Mouse (Mus musculus) hindbrain, embryonic 15.5 days (tissue): ENCODE data around the gene Ccnb1. TPM values are rescaled to one million over a fixed set of nuclear protein-coding genes. Genes with fewer than 3 reads are reported as not detected.

ENCODE experiments used
- ATAC-seq: fragments of 200-750 bp; cut with Nextera tagmentation; 2 replicates; pipeline ENCODE4 v1.8.0; 2017; ENCODE audit warnings: low read depth, moderate number of reproducible peaks, moderate TSS enrichment; ENCODE audit not compliant: low FRiP score
- H3K27ac ChIP-seq: fragments of 300-500 bp; sonication (generic); replicated peaks from 2 replicates; pipeline ENCODE4 v1.5.1; 2015; ENCODE audit warnings: mild to moderate bottlenecking, inconsistent platforms
- H3K27me3 ChIP-seq: fragments of 300-500 bp; sonication (generic); 2 replicates; pipeline ENCODE4 v1.6.1; 2015; ENCODE audit warnings: control low read depth, inconsistent platforms
- H3K36me3 ChIP-seq: fragments of 300-500 bp; sonication (generic); 2 replicates; pipeline ENCODE4 v1.6.1; 2015; ENCODE audit warnings: control low read depth, inconsistent platforms
- H3K4me1 ChIP-seq: fragments of 300-500 bp; sonication (generic); replicated peaks from 2 replicates; pipeline ENCODE4 v1.6.1; 2015; ENCODE audit warnings: control low read depth, inconsistent platforms
- H3K4me2 ChIP-seq: fragments of 300-500 bp; sonication (generic); 2 replicates; pipeline ENCODE4 v1.6.1; 2015; ENCODE audit warnings: moderate library complexity, mild to moderate bottlenecking, inconsistent platforms
- H3K4me3 ChIP-seq: fragments of 300-500 bp; sonication (generic); 2 replicates; pipeline ENCODE4 v1.5.1; 2015; ENCODE audit warnings: mild to moderate bottlenecking, inconsistent platforms
- H3K9ac ChIP-seq: fragments of 300-500 bp; sonication (generic); 2 replicates; pipeline ENCODE4 v1.6.1; 2015; ENCODE audit warnings: inconsistent platforms
- H3K9me3 ChIP-seq: fragments of 300-500 bp; sonication (generic); 2 replicates; pipeline ENCODE4 v1.6.1; 2016; ENCODE audit warnings: control low read depth, inconsistent platforms
- WGBS: fragments of 180-500 bp; shearing (Covaris S2); methylation state at CpG from one replicate; pipeline ENCODE4 v1.1.7; 2015; 5-methylcytosine and 5-hydroxymethylcytosine counted together
- polyA plus RNA-seq: library from polyadenylated mRNA; unstranded; fragments of >200 nt; fragmentation: Nextera tagmentation; extraction: Ambion mirVana; gene quantifications from 2 replicates; pipeline ENCODE4 v1.2.1, GENCODE M21; 2015

Gene Ccnb1
- polyA plus RNA-seq: 49.1 and 62.1 TPM in 2 replicates

DNA sequence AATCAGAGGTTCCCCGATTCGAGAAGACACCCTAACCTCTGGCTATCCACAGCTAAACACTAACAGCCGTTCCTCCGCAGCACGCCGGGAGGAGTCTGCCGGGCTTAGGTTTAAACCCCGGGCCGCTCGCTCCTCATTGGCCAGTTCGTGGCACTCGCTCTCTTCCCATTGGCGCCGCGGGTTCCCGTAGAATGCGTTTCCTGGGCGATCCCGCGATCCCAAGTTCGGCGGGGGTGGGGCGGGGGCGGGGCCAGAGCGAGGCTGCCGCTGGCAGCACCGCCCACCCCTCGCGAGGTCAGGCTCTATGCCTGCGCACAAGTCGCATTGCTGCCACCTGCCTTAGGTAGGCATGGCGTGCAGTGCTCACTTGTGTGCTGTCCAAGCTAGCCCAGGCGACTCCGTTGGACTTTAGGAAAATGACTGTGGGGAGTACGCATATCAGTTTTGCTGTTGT is at the start of gene Ccnb1:
TSS of gene Ccnb1 (minus strand) at position 157 of the 454 bp plus-strand sequence.
- peak; percentile 99 for ATAC-seq
- H3K27ac ChIP-seq: no peak within 1 kb of the TSS
- H3K9ac ChIP-seq: peak within 1 kb of the TSS; percentile 47
- peak within 1 kb of the TSS; percentile 68 for H3K4me3 ChIP-seq
- H3K4me2 ChIP-seq: peak within 1 kb of the TSS; percentile 100
- peaks cover 8% of the 10 kb centered on the region for H3K4me1 ChIP-seq
- H3K27me3 ChIP-seq: no peaks in the 10 kb centered on the region
- under 1% methylated on average over 35 of the region's 35 CpGs for WGBS
- no peaks in the 10 kb centered on the region for H3K36me3 ChIP-seq
- no peaks in the 10 kb centered on the region for H3K9me3 ChIP-seq

DNA sequence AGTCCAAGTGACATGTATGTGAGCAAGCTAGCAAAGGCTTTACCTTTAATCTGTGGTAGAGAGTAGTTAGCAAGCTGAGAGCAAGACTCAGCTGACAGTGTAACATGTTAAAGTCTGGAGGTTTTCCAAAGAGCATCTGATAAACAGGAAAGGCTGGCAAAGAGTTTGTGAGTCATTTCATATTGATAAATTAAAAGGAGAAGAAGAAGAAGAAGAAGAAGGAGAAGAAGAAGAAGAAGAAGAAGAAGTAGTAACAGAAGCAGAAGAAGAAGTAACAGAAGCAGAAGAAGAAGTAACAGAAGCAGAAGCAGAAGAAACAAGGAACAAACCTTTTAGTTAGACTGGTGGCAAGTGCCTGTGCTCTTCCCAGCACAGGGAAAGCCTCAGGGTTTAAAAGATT is 48.4 kb upstream of the Ccnb1 start:
- Histone ChIP-seq H3K27me3 (no peaks in the 10 kb centered on the region), H3K27ac (no peak overlapping the region), H3K4me1 (peaks cover 22% of the 10 kb centered on the region), H3K36me3 (no peaks in the 10 kb centered on the region), H3K9ac (no peak overlapping the region), H3K4me3 (no peak overlapping the region), H3K9me3 (no peaks in the 10 kb centered on the region), H3K4me2 (no peak overlapping the region)
- ATAC-seq: no peak

DNA sequence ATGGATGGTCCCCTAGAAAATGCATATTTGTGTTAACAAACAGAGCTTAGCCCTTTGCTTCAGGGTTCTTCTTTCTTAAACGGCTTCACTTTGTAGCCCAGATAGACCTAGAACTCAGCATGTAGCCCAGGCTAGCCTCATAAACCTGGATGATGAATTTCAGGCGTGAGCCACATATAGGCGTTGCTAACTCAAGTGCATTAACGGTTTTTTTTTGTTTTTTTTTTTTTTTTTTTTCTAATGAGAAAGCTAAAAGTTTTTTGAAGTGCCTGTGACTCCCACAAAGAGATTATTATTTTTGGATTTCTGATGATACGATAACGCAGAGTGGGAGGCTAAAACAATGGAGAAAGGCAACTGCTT is 47.3 kb upstream of the Ccnb1 start:
- 58% methylated on average over 6 of the region's 6 CpGs for WGBS

DNA sequence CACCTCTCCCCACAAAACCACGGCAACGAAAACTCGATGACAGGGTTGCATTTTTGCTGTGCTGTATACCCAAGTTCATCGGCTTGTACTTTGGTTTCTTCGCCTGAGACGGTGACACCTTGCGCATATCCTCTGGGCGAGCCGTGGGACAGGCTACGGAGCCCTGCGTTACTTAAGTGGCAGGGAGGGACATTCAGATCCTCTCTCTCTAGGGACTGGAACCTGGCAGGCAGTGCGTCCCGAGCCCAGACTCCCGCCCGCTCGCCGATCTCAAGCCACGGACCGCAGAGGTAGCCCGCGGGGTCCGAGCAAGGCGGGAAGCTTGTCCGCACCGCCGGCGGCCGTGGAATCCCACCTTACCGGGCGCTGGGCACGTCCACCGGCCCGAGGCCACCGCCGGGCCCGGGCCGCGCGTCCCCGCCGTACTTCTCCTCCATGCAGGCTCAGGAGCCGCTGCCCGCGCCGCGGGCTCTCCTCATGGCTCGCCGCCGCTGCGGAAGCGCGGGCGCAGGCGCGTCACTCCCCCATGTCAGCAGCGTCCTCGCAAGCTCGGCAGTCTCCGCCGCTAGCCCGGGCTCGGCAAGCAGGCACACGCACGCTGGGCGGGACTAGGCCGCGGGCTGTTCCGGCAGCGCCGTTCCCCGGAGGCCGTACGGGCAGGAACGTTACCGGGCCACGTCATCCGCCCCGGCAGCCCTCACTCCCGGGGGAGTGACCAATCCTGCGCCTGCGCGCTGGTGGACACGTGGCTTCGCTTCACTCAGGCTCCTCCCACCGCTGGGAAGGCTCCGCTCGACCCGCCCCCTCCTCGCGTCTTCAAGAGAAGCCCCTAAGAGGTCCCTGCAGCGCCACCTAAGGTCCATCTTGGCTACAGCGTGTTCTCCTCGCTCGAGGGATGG is 46.6 kb upstream of the Ccnb1 start, which contains the start of gene Slc30a5:
TSS of gene Slc30a5 (minus strand) at position 687 of the 899 bp plus-strand sequence.
- Histone ChIP-seq H3K9ac (peak within 1 kb of the TSS; percentile 88), H3K27me3 (no peaks in the 10 kb centered on the region), H3K4me2 (peak within 1 kb of the TSS; percentile 86), H3K9me3 (no peaks in the 10 kb centered on the region), H3K4me1 (peaks cover 22% of the 10 kb centered on the region), H3K36me3 (no peaks in the 10 kb centered on the region), H3K4me3 (peak within 1 kb of the TSS; percentile 77), H3K27ac (peak within 1 kb of the TSS; percentile 87)
- peak; percentile 98 for ATAC-seq
- WGBS: under 1% methylated on average over 52 of the region's 94 CpGs

More for the DNA sequence above, 47.3 kb upstream of the Ccnb1 start:
- Histone ChIP-seq H3K4me1 (peaks cover 22% of the 10 kb centered on the region), H3K4me2 (peak overlapping the region; percentile 86; the same call in 1 of the 2 replicates), H3K9me3 (no peaks in the 10 kb centered on the region), H3K27me3 (no peaks in the 10 kb centered on the region), H3K4me3 (peak overlapping the region; percentile 77), H3K36me3 (no peaks in the 10 kb centered on the region), H3K9ac (no peak overlapping the region), H3K27ac (peak overlapping the region; percentile 87)
- ATAC-seq: no peak

DNA sequence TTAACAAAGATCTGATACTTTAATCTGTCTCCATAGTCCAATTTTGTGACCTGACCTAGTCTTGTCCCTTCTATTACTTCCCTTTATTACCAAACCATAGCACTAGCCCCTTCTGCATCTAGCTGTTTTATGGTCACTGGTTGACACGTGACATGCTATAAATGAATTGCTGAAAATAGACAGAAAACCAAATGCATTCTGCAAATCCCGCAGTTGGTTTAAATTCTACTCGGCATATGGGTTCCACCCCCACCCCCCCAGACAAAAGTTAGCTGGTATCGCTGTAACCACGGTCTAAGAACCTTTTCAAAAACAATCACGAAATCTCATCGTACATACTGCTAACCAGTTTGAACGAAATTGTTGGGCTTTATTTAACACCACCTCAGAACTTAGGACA is 45.8 kb upstream of the Ccnb1 start:
- no peak for ATAC-seq
- 6% methylated on average over 8 of the region's 8 CpGs for WGBS
- H3K9me3 ChIP-seq: no peaks in the 10 kb centered on the region
- H3K9ac ChIP-seq: peak overlapping the region; percentile 88
- H3K4me3 ChIP-seq: peak overlapping the region; percentile 77
- H3K27me3 ChIP-seq: no peaks in the 10 kb centered on the region
- no peaks in the 10 kb centered on the region for H3K36me3 ChIP-seq
- H3K4me2 ChIP-seq: peak overlapping the region; percentile 86
- H3K4me1 ChIP-seq: peaks cover 22% of the 10 kb centered on the region
- peak overlapping the region; percentile 87; the same call in 1 of the 2 replicates for H3K27ac ChIP-seq

DNA sequence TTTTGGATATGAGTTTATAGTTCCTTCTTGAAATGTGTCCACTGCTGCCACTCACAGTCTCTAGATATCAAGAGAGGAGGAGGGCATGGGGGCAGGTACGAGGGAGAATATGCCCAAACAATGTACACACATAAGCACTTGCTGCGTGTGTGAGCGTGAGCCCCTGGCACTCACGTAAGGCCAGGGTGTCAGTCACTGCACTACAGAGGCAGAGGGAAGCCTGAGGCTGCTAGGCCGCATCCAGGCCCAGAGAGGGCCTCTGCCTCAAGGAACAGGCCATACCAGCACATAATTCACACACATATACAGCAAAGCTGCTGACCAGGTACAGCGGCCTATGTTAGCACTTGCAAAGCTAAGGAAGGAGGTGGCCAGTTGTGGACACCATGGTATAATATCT is 44.8 kb upstream of the Ccnb1 start:
- Histone ChIP-seq H3K27ac (no peak overlapping the region), H3K36me3 (0 out of 2 replicates have a peak, but pooled peaks cover 3% of the 10 kb centered on the region), H3K4me1 (peaks cover 22% of the 10 kb centered on the region), H3K4me2 (peak overlapping the region; percentile 86), H3K4me3 (no peak overlapping the region), H3K9me3 (no peaks in the 10 kb centered on the region), H3K27me3 (no peaks in the 10 kb centered on the region), H3K9ac (no peak overlapping the region)
- WGBS: 90% methylated on average over 6 of the region's 6 CpGs
- no peak for ATAC-seq

DNA sequence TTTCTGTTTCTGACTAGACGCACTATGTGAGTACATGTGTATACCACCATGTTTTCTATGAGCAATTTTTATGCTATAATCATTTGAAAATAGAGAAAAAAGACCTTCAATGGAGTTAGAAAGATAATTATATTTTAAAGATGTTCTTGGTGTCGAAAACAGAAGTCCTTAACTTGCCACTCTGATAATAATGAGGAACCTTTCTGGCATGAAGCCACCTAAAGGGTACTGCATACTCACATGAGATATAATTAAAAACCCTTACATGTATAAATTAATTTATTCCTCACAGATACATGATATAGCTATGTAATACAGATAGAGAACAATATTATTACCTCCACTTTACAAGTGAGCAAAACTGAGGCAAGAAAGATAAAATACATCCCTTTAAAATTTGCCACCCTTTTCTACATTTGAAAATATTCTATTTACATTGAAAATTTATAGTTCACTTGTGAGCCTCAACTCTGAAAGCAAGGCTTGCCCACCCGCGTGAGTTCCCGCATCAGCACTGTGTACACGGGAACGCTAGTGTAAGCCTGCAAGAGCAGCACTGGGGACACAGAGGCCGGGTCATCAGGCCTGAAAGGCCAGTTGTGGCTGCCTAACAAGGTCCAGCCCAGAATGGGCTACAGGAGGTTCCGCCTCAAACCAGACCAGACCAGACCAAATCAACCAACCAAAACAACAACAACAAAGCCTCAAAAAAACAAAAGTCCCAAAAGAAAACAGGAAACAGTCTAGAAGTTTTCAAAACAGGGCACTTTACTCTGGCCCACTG is 39.4 kb upstream of the Ccnb1 start:
- H3K36me3 ChIP-seq: peaks cover 36% of the 10 kb centered on the region
- H3K9me3 ChIP-seq: no peaks in the 10 kb centered on the region
- peaks cover 4% of the 10 kb centered on the region for H3K4me1 ChIP-seq
- H3K9ac ChIP-seq: no peak overlapping the region
- 91% methylated on average over 9 of the region's 9 CpGs for WGBS
- H3K4me2 ChIP-seq: no peak overlapping the region
- no peak overlapping the region for H3K4me3 ChIP-seq
- no peaks in the 10 kb centered on the region for H3K27me3 ChIP-seq
- no peak for ATAC-seq
- H3K27ac ChIP-seq: no peak overlapping the region

DNA sequence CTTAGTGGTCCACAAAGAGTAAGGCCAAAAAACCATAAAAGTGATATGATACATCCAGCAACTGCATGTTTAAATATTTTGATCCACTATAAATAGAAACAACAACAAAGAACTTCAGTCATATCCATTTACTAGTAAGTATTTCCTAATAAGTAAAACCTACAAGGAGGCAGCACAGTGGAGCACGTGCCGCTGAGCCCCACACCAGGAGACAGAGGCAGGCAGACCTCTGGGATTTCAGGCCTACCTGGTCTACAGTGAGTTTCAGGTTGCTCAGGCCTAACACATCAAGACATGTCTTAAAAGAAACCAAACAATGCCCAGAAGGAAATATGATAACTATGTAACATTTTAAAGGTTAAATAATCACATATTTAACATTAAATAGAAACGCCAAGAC is 38.5 kb upstream of the Ccnb1 start:
- H3K4me2 ChIP-seq: no peak overlapping the region
- H3K4me1 ChIP-seq: no peaks in the 10 kb centered on the region
- no peak overlapping the region for H3K9ac ChIP-seq
- no peak overlapping the region for H3K4me3 ChIP-seq
- over 99% methylated on average over 3 of the region's 3 CpGs for WGBS
- H3K27me3 ChIP-seq: no peaks in the 10 kb centered on the region
- peaks cover 44% of the 10 kb centered on the region for H3K36me3 ChIP-seq
- no peaks in the 10 kb centered on the region for H3K9me3 ChIP-seq
- no peak overlapping the region for H3K27ac ChIP-seq
- no peak for ATAC-seq

DNA sequence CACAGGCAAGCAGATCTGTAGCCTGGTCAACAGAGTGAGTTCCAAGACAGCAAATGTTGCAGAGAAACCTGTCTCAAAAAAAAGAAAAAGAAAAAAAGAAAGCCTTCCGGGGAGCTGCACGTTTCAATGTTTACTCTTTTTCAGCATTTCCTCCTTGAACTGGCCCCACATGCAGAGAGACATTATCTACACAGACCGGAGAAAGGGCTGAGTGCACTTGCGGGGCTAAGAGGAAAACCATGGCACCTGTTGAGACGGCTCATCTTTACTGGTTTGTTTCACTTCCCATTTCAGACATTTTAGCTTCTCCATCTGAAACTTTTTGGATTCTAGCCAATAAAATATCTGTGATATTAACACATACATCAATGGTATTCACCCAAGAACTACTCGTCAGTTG is 37.9 kb upstream of the Ccnb1 start:
- H3K27ac ChIP-seq: no peak overlapping the region
- WGBS: 92% methylated on average over 6 of the region's 6 CpGs
- no peaks in the 10 kb centered on the region for H3K27me3 ChIP-seq
- H3K4me2 ChIP-seq: no peak overlapping the region
- H3K9ac ChIP-seq: no peak overlapping the region
- H3K9me3 ChIP-seq: no peaks in the 10 kb centered on the region
- ATAC-seq: no peak
- H3K4me3 ChIP-seq: no peak overlapping the region
- H3K36me3 ChIP-seq: peaks cover 49% of the 10 kb centered on the region
- no peaks in the 10 kb centered on the region for H3K4me1 ChIP-seq

DNA sequence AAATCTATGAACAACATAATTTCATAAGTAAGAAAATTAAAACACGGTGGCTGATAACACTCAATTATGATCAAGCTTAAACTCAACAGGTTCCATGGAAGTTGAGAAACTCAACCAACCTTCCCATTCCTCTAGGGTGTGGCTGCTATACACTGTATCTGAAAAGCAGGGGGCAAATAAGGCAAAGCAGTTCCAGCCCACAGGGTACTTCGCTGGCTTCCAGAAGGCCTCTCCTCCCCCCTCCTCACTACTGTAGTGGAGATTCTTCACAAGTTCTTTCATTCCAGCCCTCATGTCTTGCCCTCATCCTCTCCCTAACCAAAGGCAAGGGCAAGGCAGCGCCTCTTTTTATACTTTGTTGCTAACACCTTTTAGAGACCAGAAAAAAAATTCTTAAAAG is 37.5 kb upstream of the Ccnb1 start:
- H3K27ac ChIP-seq: no peak overlapping the region
- ATAC-seq: no peak
- no peaks in the 10 kb centered on the region for H3K9me3 ChIP-seq
- no peak overlapping the region for H3K4me3 ChIP-seq
- H3K4me1 ChIP-seq: no peaks in the 10 kb centered on the region
- H3K27me3 ChIP-seq: no peaks in the 10 kb centered on the region
- WGBS: 95% methylated on average over 3 of the region's 3 CpGs
- H3K36me3 ChIP-seq: peaks cover 51% of the 10 kb centered on the region
- H3K4me2 ChIP-seq: no peak overlapping the region
- H3K9ac ChIP-seq: no peak overlapping the region

DNA sequence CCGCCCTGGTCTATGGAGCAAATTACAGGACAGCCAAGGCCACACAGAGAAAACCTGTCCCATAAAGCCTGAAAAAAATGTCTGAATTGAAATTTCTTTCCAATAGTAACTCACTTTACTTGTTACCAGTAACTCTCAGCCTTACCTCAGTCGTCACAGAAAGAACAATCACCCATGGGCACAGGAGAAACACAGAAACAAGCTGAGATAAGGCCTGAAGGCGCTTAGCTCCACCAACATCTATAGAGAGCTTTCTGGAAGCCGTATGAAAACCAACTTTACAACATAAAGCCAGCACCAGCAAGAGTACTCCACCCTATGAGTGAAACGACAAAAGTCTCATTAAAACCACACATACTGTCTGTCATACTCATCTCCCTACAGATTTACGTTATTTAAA is 28.1 kb upstream of the Ccnb1 start:
- Histone ChIP-seq H3K4me1 (no peaks in the 10 kb centered on the region), H3K9me3 (no peaks in the 10 kb centered on the region), H3K36me3 (peaks cover 68% of the 10 kb centered on the region), H3K9ac (no peak overlapping the region), H3K27ac (no peak overlapping the region), H3K4me3 (no peak overlapping the region), H3K4me2 (no peak overlapping the region), H3K27me3 (no peaks in the 10 kb centered on the region)
- ATAC-seq: no peak
- 96% methylated on average over 6 of the region's 6 CpGs for WGBS

DNA sequence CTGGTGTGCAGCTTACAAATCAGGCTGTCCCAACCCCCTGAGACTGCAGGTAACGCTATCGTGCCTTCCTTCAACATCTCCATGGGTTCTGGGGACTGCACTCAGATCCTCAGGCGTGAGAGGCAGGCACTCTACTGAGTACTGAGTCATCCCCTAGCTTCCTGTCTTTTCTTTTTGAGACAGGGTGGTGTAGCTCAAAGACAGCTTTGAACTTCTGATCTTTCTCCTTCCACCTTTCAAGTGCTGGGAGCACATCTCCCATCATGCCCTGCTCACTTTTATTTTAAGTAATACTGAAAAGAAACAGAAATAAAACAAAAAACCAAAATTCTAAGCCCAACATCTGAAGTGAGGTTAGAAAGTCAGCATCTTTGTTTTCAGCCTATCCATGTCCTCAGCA is 19.4 kb upstream of the Ccnb1 start:
- Histone ChIP-seq H3K27me3 (no peaks in the 10 kb centered on the region), H3K4me1 (no peaks in the 10 kb centered on the region), H3K27ac (no peak overlapping the region), H3K9ac (no peak overlapping the region), H3K9me3 (no peaks in the 10 kb centered on the region), H3K4me2 (no peak overlapping the region), H3K4me3 (no peak overlapping the region), H3K36me3 (peaks cover 72% of the 10 kb centered on the region)
- no peak for ATAC-seq
- 90% methylated on average over 3 of the region's 3 CpGs for WGBS
